Mouse (Mus musculus) cortical plate, adult 2 months (tissue): ENCODE results near the gene Adamts20. TPM values are rescaled to one million over a fixed set of nuclear protein-coding genes. Genes with fewer than 3 reads are reported as not detected.
A peak's percentile ranks its signal among the peaks of the same experiment; 100 is the strongest.

Experiments
- H3K27ac ChIP-seq: fragments of 200-500 bp; 2 replicates; pipeline ENCODE4 v1.5.1; 2012; ENCODE audit warnings: low read length, control low read depth, inconsistent platforms; ENCODE audit not compliant: insufficient read depth
- H3K4me1 ChIP-seq: fragments of 200-500 bp; 2 replicates; pipeline ENCODE4 v1.6.1; 2011; ENCODE audit warnings: low read length; ENCODE audit not compliant: control insufficient read depth, insufficient read depth
- H3K4me3 ChIP-seq: fragments of 200-500 bp; 2 replicates; pipeline ENCODE4 v1.5.1; 2011; ENCODE audit warnings: mild to moderate bottlenecking, low read length, control low read depth; ENCODE audit not compliant: insufficient read depth
- CTCF ChIP-seq: fragments of 200-500 bp; IDR thresholded peaks from 2 replicates; pipeline ENCODE4 v1.5.1; 2011; ENCODE audit warnings: mild to moderate bottlenecking, control low read depth, low read length; ENCODE audit not compliant: insufficient read depth; ENCODE audit errors: extremely low read depth
- POLR2A ChIP-seq: fragments of 200-500 bp; IDR thresholded peaks from 2 replicates; pipeline ENCODE4 v1.6.1; 2011; ENCODE audit warnings: mild to moderate bottlenecking, low read length, control low read depth; ENCODE audit not compliant: insufficient read depth; ENCODE audit errors: extremely low read depth
- polyA plus RNA-seq: library from polyadenylated mRNA; depleted of rRNA; stranded (reverse); fragments of >200 nt; gene quantifications from 2 replicates; pipeline ENCODE4 v1.2.3, GENCODE M21; 2012

Gene Adamts20
- polyA plus RNA-seq, 1 experiment, result 8.6 TPM

DNA sequence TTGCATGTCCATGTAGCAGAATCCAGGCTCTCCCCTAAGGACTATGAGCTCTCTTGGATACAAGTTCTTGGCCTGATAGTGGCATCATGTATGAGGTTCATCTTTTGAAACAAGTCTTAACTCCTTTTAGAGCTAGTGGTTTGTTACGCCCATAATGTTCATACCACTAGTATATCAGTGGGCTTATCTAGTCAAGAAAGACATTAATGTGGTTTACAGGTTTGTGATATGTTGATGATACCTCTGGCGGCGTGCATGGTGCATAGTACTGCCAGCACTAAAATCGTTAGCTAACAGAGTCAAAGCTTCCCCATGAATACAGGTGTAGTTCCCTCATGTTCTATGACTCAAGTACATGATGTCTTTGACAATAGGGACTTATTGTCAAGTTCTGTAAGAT is 205.7 kb downstream of the Adamts20 start:
- TF ChIP-seq POLR2A, result no peak
- TF ChIP-seq CTCF, result no peak
- no peak overlapping the region for H3K4me3 ChIP-seq
- peaks cover under 1% of the 10 kb centered on the region; the same call in 1 of the 2 replicates for H3K4me1 ChIP-seq
- H3K27ac ChIP-seq, result no peak overlapping the region

DNA sequence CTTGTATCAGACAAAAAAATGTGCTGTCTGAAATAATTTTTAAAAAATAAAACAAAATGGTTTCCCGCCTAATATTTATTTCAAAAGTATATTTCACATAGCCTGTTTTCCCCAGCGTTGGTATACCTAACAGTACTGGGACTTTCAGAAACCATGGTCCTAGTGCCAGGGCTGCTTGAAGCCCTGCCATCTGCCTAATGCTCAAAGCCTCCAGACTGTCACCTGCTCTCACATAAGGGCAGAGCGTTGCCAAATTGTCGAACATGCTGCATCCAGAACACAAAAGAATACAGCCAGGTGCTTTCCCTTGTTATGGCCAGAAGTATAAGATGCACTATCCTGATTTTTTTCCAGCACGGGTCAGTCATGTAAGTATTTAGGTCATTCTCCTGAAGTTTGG is 209.7 kb downstream of the Adamts20 start:
- no peak overlapping the region for H3K27ac ChIP-seq
- H3K4me1 ChIP-seq, result peaks cover 1% of the 10 kb centered on the region; the same call in 1 of the 2 replicates
- no peak overlapping the region for H3K4me3 ChIP-seq
- no peak for TF ChIP-seq CTCF
- TF ChIP-seq POLR2A, result no peak

DNA sequence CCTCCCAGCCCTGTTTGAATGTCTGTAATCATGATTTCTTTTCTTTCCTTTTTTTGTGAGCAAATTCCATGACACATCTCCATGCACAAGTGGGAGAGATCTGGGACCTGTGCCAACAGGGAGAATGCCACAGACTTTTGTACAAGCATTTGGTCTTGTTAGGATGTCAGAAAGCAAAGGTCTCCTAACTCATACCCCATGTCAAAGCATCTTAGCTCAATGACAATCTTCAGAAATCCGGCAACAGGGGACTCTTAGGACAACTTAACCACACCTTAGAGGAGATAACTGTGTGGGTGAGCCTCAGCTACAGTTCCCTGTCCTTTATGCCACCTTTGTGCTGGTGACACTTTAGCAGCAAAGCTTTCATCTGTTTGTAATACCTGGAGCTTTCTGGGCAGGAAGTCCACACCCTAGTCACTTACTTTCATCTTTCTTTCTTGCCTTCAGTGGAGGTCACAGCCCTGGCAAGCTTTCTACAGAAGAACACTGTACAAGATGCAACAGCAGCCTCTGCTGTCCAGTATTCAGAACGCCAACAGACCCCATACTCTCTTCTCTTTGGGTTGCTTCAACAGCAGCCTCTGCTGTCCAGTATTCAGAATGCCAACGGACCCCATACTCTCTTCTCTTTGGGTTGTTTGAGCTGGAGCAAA is 210.2 kb downstream of the Adamts20 start:
- no peak overlapping the region for H3K27ac ChIP-seq
- peaks cover 1% of the 10 kb centered on the region; the same call in 1 of the 2 replicates for H3K4me1 ChIP-seq
- TF ChIP-seq POLR2A, result no peak
- TF ChIP-seq CTCF, result 0 out of 2 replicates have a peak, but pooled peaks have one; percentile 25
- H3K4me3 ChIP-seq, result no peak overlapping the region

DNA sequence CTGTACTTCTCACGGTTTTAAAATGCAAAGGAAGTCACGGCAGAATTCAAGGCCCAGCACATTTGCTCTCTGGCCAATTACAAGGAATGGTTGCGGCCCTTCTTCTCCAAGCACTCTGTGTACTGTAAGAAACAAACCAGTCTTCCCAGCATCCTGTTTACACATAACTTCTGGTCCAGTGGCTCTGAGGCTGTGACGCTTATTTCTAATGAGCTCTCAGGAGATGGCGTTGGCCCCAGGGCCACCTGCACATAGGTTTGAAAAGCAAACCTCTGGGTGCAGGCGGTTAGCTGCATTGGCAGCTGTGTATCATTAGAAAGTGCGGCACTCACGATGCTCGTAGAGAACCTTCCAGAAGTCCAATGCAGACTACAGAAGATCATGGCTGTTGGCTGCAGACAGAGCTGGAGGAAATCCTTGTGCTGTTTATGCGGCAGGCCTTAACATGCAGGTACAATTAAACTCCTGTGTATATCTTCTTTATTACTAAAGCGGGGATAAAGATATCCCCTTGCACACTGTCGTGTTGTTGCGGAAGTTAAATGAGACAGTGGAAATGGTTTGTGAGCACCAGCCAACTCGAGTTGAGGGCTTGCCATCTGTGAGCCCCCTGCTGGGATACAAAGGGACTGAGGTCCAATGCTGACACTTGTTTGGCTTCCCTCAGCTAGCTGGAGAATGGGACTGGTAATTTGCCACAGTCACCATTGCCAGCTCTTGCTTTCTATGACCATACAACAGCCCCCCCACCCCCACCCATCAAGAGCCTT is 210.9 kb downstream of the Adamts20 start:
- no peak overlapping the region for H3K27ac ChIP-seq
- peaks cover 1% of the 10 kb centered on the region; the same call in 1 of the 2 replicates for H3K4me1 ChIP-seq
- H3K4me3 ChIP-seq, result no peak overlapping the region
- TF ChIP-seq POLR2A (no peak), CTCF (0 out of 2 replicates have a peak, but pooled peaks have one; percentile 12)

- H3K27ac ChIP-seq, result no peak overlapping the region
- no peak overlapping the region for H3K4me3 ChIP-seq
- TF ChIP-seq POLR2A (no peak), CTCF (peak; percentile 41; the same call in 1 of the 2 replicates)
- peaks cover 1% of the 10 kb centered on the region; the same call in 1 of the 2 replicates for H3K4me1 ChIP-seq
Observed at GRCm38 (mm10) chr15:94252962-94253712, 212.1 kb downstream of the Adamts20 start.

- Histone ChIP-seq H3K27ac (no peak overlapping the region), H3K4me3 (no peak overlapping the region), H3K4me1 (peaks cover 1% of the 10 kb centered on the region; the same call in 1 of the 2 replicates)
- no peak for TF ChIP-seq POLR2A
Observed at GRCm38 (mm10) chr15:94249766-94250165, 215.5 kb downstream of the Adamts20 start.

DNA sequence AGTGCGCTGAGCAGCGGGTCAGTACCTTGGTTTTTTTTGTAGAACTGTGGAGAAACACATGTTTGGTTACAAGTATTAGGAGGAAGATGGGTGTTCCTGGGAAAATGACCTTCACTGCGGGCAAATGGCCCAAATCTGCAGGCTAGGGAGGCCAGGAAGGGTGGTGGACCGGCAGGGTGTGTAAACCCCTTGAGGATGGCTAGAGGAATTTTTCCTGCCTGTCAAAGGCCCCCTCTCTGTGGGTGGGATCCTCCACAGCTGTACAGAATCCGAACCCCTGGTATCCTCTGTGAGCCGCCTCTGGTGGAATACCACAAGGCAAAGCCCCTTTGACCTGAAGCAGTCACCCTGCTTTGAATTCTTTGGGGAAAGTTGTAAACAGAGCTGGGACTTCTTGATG is 216.8 kb downstream of the Adamts20 start:
- Histone ChIP-seq H3K4me1 (no peaks in the 10 kb centered on the region), H3K27ac (no peak overlapping the region), H3K4me3 (no peak overlapping the region)
- TF ChIP-seq CTCF (no peak), POLR2A (no peak)

DNA sequence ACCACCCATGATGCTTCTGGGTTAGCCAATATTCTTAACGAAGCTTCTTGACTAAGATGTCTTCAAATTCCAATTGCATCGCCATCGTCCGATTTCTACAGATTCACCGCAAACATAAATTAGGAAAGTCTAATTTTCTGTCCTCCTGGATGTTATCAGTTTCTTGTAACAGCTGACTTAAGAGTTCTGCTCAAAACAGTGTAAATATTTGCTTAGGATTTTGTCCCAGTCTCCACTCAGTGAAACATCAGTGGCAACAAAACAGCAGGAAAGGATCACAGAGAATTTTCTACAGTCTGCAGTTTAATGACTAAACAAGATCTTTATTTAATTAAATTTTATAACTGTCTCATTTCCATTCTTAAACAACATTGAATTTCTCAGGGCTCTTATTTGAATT is 218.5 kb downstream of the Adamts20 start:
- no peak overlapping the region for H3K27ac ChIP-seq
- TF ChIP-seq CTCF (no peak), POLR2A (no peak)
- H3K4me3 ChIP-seq, result no peak overlapping the region
- H3K4me1 ChIP-seq, result no peaks in the 10 kb centered on the region

DNA sequence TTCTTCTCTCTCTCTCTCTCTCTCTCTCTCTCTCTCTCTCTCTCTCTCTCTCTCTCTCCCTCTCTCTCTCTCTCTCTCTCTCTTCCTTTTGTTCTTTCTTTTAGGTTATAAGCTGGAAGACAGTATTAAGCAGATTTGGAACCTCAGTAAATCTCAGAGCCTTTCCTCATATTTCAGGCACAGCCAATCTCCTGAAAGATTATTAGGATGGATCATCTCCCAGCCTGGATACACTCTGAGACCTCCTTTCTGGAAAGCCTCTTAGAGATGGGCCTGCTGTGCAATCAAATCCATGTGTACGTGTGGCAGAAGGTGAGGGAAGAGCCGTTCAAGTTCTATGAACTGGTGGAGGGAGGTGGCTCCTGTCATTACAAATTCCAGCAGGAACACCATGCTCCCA is 220.9 kb downstream of the Adamts20 start:
- no peaks in the 10 kb centered on the region for H3K4me1 ChIP-seq

More for the DNA sequence above, 220.9 kb downstream of the Adamts20 start:
- Histone ChIP-seq H3K4me3 (no peak overlapping the region), H3K27ac (no peak overlapping the region)
- TF ChIP-seq POLR2A (no peak), CTCF (no peak)
